Mouse (Mus musculus) myocyte (in vitro differentiated cells): Measurements from ENCODE around the gene Stxbp5.

ENCODE experiments used
- E2F4 ChIP-seq: IDR thresholded peaks from one replicate; pipeline ENCODE4 v1.6.1; 2011; ENCODE audit warnings: mild to moderate bottlenecking, control low read depth, moderate library complexity; ENCODE audit not compliant: insufficient read depth
- MAX ChIP-seq: IDR thresholded peaks from one replicate; pipeline ENCODE4 v1.6.1; 2011; ENCODE audit warnings: low read depth, mild to moderate bottlenecking, control low read depth
- MYOG ChIP-seq, 3 experiments: IDR thresholded peaks; one replicate each; pipeline ENCODE4 v1.6.1; 2011; ENCODE audit warnings: control low read depth in 2 of 3, low read depth in 2 of 3, mild to moderate bottlenecking in 2 of 3; ENCODE audit not compliant: insufficient read length in 2 of 3, control insufficient read depth in 1 of 3, insufficient read depth in 1 of 3
- POLR2A ChIP-seq: IDR thresholded peaks from one replicate; pipeline ENCODE4 v1.6.1; 2011; ENCODE audit warnings: low read depth, mild to moderate bottlenecking, control low read depth, moderate library complexity; ENCODE audit not compliant: insufficient read length

DNA sequence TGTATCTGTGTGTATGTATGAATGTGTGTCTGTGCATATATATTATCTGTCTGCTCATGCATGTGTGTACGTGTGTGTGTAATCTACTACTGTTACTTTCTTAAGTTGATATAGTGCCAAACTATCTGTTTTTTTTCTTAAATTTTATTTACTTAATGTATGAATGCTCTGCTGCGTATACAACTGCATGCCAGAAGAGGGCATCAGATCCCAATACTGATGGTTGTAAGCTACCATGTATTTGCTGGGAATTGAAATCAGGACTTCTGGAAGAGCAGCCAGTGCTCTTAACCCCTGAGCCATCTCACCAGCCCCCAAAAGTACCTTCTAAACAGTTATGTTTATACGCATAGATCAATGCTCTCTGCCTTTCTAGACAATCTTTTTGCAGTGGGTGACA, 109.9 kb downstream of the Stxbp5 start:
- TF ChIP-seq POLR2A (no peak), E2F4 (no peak), MAX (no peak), MYOG (IDR thresholded peaks at IDR 0.05; ENCODE audit: control insufficient read depth in 1 of 3, insufficient read depth in 1 of 3, insufficient read length in 2 of 3, low read depth in 2 of 3) (no peak)
